Mouse (Mus musculus) kidney, postnatal 0 days (tissue): Measurements from ENCODE around the gene Fam118b. TPM values are rescaled to one million over a fixed set of nuclear protein-coding genes. Genes with fewer than 3 reads are reported as not detected.
A peak's percentile ranks its signal among the peaks of the same experiment; 100 is the strongest.

Experiments
- ATAC-seq: fragments of 200-750 bp; cut with Nextera tagmentation; replicated peaks from 2 replicates; pipeline ENCODE4 v1.8.0; 2017; ENCODE audit warnings: low read depth, moderate number of reproducible peaks, moderate TSS enrichment, moderate library complexity; ENCODE audit not compliant: low FRiP score
- DNase-seq: peaks from one replicate; pipeline ENCODE4 v3.0.0-alpha.2; 2016; ENCODE audit warnings: low spot score
- H3K27ac ChIP-seq: fragments of 300-500 bp; sonication (generic); 2 replicates; pipeline ENCODE4 v1.5.1; 2014; ENCODE audit warnings: mild to moderate bottlenecking
- H3K27me3 ChIP-seq: fragments of 300-500 bp; sonication (generic); 2 replicates; pipeline ENCODE4 v1.6.1; 2014; ENCODE audit warnings: low read length, mixed read lengths; ENCODE audit not compliant: insufficient read depth
- H3K36me3 ChIP-seq: fragments of 300-500 bp; sonication (generic); 2 replicates; pipeline ENCODE4 v1.6.1; 2014; ENCODE audit warnings: low read length, mixed read lengths; ENCODE audit not compliant: insufficient read depth
- H3K4me1 ChIP-seq: fragments of 300-500 bp; sonication (generic); replicated peaks from 2 replicates; pipeline ENCODE4 v1.6.1; 2014; ENCODE audit warnings: antibody characterized with exemption, low read length, mixed read lengths; ENCODE audit not compliant: insufficient read depth
- H3K4me2 ChIP-seq: fragments of 300-500 bp; sonication (generic); 2 replicates; pipeline ENCODE4 v1.6.1; 2014; ENCODE audit warnings: mild to moderate bottlenecking, low read length, moderate library complexity, mixed read lengths
- H3K4me3 ChIP-seq: fragments of 300-500 bp; sonication (generic); replicated peaks from 2 replicates; pipeline ENCODE4 v1.5.1; 2014; ENCODE audit warnings: low read depth, low read length
- H3K9ac ChIP-seq: fragments of 300-500 bp; sonication (generic); 2 replicates; pipeline ENCODE4 v1.6.1; 2014; ENCODE audit warnings: low read depth, low read length
- H3K9me3 ChIP-seq: fragments of 300-500 bp; sonication (generic); replicated peaks from 2 replicates; pipeline ENCODE4 v1.6.1; 2016; ENCODE audit warnings: low read length, inconsistent platforms, mixed read lengths
- CTCF ChIP-seq: IDR thresholded peaks from 2 replicates; pipeline ENCODE4 v1.5.1; 2016; ENCODE audit warnings: antibody characterized with exemption, low read depth, mild to moderate bottlenecking, moderate library complexity
- WGBS: fragments of 180-500 bp; shearing (Covaris S2); extraction: QIAGEN DNeasy Blood & Tissue Kit; methylation state at CpG from one replicate; pipeline ENCODE4 v1.1.7; 2014; 5-methylcytosine and 5-hydroxymethylcytosine counted together
- polyA plus RNA-seq: library from polyadenylated mRNA; unstranded; fragments of >200 nt; fragmentation: Nextera tagmentation; extraction: Ambion mirVana; gene quantifications from 2 replicates; pipeline ENCODE4 v1.2.1, GENCODE M21; 2015

The Fam118b gene
- polyA plus RNA-seq, 1 experiment from 2014 or later: 32.2 TPM

GRCm38 (mm10) chr9:35192983-35193542 lies 74.5 kb downstream of the Fam118b start:
- no peak for TF ChIP-seq CTCF
- Histone ChIP-seq H3K27me3 (no peaks in the 10 kb centered on the region), H3K27ac (no peak overlapping the region), H3K36me3 (peaks cover 14% of the 10 kb centered on the region), H3K9me3 (no peaks in the 10 kb centered on the region), H3K9ac (no peak overlapping the region), H3K4me1 (no peaks in the 10 kb centered on the region), H3K4me2 (no peak overlapping the region), H3K4me3 (no peak overlapping the region)
- WGBS: 86% methylated on average over 11 of the region's 11 CpGs
- ATAC-seq: no peak
- DNase-seq: no peak

DNA sequence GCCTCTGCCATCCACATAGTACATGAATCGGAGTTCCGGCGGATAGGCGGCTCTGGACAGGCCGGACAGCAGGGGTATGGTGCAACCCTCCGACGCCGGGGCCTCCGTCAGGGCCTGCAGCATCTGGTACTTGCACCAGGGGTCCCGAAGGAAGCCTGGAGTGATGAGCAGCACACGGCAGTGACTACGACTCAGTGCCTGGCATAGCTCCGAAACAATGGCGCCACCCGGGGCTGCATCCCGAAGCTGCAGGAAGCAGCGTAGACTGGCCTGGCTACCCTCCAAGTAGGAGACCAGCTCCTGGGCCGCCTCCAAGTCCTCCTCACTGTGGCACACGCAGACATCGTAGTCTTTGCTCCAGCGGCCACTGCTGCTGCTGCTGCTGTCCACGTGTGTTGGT lies 78.9 kb downstream of the Fam118b start:
- no peak overlapping the region for H3K27ac ChIP-seq
- H3K27me3 ChIP-seq: no peaks in the 10 kb centered on the region
- peak; percentile 11 for DNase-seq
- H3K4me1 ChIP-seq: no peaks in the 10 kb centered on the region
- ATAC-seq: no peak
- H3K36me3 ChIP-seq: peaks cover 22% of the 10 kb centered on the region
- no peak overlapping the region for H3K9ac ChIP-seq
- no peaks in the 10 kb centered on the region for H3K9me3 ChIP-seq
- no peak overlapping the region for H3K4me3 ChIP-seq
- TF ChIP-seq CTCF: no peak
- H3K4me2 ChIP-seq: no peak overlapping the region
- 75% methylated on average over 22 of the region's 22 CpGs for WGBS

DNA sequence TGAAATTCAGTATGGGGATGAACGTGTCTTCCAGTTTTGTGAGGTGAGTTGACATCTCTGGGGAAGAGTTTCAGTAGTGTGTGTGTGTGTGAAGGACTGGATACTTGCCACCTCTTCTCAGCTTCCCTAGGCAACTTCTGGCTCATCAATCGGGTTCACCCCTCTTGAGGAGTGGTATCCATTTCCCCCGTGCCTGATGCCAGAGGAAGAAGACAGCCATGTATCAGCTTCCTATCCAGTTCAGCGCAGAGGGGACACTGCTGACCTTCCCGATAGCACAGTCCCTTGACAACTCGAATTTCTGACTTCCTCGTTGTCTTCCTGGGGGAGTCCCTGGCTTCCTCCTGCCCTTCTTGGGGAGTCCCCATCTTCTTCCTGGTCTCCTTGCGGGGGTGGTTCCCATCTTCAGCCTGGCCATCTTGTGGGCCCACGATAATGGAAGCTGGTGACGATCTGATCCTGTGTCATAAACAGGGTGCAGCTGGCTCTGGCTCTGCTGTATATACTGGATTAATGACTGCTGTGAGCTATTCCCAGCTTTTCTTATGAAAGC lies 80.2 kb downstream of the Fam118b start:
- DNase-seq (no peak), ATAC-seq (no peak)
- no peaks in the 10 kb centered on the region for H3K4me1 ChIP-seq
- no peak overlapping the region for H3K27ac ChIP-seq
- H3K36me3 ChIP-seq: peaks cover 22% of the 10 kb centered on the region
- H3K4me2 ChIP-seq: no peak overlapping the region
- H3K4me3 ChIP-seq: no peak overlapping the region
- WGBS: 76% methylated on average over 10 of the region's 10 CpGs
- H3K9ac ChIP-seq: no peak overlapping the region
- H3K27me3 ChIP-seq: no peaks in the 10 kb centered on the region
- no peaks in the 10 kb centered on the region for H3K9me3 ChIP-seq
- no peak for TF ChIP-seq CTCF

- Histone ChIP-seq H3K27ac (no peak overlapping the region), H3K4me2 (no peak overlapping the region), H3K9ac (no peak overlapping the region), H3K9me3 (no peaks in the 10 kb centered on the region), H3K27me3 (no peaks in the 10 kb centered on the region), H3K4me3 (no peak overlapping the region), H3K36me3 (peaks cover 22% of the 10 kb centered on the region), H3K4me1 (no peaks in the 10 kb centered on the region)
- ATAC-seq (no peak), DNase-seq (no peak)
- WGBS: 76% methylated on average over 4 of the region's 4 CpGs
- no peak for TF ChIP-seq CTCF
These were observed 81.2 kb downstream of the Fam118b start for GRCm38 (mm10) chr9:35186430-35186829.

- Histone ChIP-seq H3K9me3 (no peaks in the 10 kb centered on the region), H3K4me3 (no peak overlapping the region), H3K36me3 (peaks cover 10% of the 10 kb centered on the region), H3K27me3 (no peaks in the 10 kb centered on the region), H3K4me2 (no peak overlapping the region), H3K9ac (no peak overlapping the region), H3K4me1 (no peaks in the 10 kb centered on the region), H3K27ac (no peak overlapping the region)
- TF ChIP-seq CTCF: no peak
- peak; percentile 7 for DNase-seq
- no peak for ATAC-seq
- WGBS: 43% methylated on average over 5 of the region's 5 CpGs
These were observed 84.2 kb downstream of the Fam118b start for GRCm38 (mm10) chr9:35183359-35183758.

- Histone ChIP-seq H3K36me3 (peaks cover 8% of the 10 kb centered on the region), H3K4me2 (no peak overlapping the region), H3K9me3 (no peaks in the 10 kb centered on the region), H3K27me3 (no peaks in the 10 kb centered on the region), H3K27ac (no peak overlapping the region), H3K9ac (no peak overlapping the region), H3K4me1 (no peaks in the 10 kb centered on the region), H3K4me3 (no peak overlapping the region)
- no peak for ATAC-seq
- DNase-seq: no peak
- WGBS: 73% methylated on average over 2 of the region's 2 CpGs
- no peak for TF ChIP-seq CTCF
These were observed 84.8 kb downstream of the Fam118b start for GRCm38 (mm10) chr9:35182832-35183231.
